Mouse (Mus musculus): ENCODE data around the gene Itga2b.
"Not testable (repeated sequence)": the region's sequence is repeated elsewhere in the genome, so short reads cannot be mapped to it uniquely, and the experiment has no call there.

The Itga2b gene

DNA sequence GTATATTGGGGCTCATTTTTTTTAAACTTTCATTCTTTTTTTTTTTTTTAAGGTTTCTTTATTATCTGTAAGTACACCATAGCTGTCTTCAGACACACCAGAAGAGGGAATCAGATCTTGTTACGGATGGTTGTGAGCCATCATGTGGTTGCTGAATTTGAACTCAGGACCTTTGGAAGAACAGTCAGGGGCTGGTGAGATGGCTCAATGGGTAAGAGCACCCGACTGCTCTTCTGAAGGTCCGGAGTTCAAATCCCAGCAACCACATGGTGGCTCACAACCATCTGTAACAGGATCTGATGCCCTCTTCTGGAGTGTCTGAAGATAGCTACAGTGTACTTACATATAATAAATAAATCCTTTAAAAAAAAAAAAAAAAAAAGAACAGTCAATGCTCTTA, 59.6 kb downstream of the Itga2b start:
- DNase-seq = not testable (repeated sequence)

GRCm38 (mm10) chr11:102409795-102410330, 60.1 kb downstream of the Itga2b start:
- no peak for DNase-seq

GRCm38 (mm10) chr11:102408888-102409794, 60.8 kb downstream of the Itga2b start:
- DNase-seq = no peak

GRCm38 (mm10) chr11:102408344-102408876, 61.5 kb downstream of the Itga2b start:
- DNase-seq = peak; percentile 93

GRCm38 (mm10) chr11:102407834-102408215, 62.1 kb downstream of the Itga2b start, which contains the start of gene Slc25a39:
TSS of gene Slc25a39 (minus strand) at chr11:102407946.
- DNase-seq = no peak

DNA sequence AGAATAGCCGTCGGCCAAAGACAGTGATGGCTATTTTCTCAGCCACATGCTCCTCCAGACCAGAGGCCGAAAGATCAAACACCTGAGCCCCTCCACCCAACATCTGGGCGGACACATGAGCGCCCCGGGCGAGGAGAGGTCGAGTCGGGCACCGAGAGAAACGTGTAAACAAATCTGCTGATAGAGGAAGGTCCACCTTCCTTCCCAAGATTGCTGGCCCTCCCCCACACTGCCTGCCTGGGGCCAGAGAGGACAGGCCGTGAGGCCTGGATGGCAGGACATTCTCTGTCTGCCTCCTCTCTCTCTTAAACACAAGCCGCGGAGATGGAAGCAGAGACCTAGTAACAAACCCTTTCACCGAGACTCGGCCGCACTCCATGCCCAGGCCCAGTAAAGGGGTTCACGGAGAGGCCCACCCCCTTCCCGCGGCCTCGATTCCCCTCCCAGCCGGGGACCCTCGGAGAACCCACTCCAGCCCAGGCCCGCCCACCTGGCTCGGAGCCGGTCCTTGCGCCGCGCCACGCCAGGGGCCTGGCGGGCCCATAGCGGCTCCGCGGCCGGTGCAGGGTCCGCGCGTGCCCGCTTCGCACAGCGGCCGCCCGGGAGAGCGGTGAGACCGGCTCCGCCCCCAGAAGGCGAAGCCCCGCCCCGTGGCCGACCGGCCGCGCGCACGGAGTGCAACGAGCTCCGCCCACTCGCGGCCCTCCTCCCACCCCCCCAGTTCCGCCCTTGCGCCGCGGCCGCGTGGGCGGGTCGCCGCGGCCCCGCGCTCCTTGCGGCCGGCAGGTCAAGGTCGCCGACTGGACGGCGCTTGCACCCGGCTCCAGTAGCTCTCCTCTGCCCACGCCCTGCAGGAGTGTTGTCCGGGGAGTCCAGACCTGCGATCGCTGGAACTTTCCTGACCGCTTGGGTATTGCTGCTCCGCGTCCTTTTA, 62.8 kb downstream of the Itga2b start:
- peak; percentile 93 for DNase-seq

GRCm38 (mm10) chr11:102406401-102406800, 63.5 kb downstream of the Itga2b start:
- DNase-seq = no peak

DNA sequence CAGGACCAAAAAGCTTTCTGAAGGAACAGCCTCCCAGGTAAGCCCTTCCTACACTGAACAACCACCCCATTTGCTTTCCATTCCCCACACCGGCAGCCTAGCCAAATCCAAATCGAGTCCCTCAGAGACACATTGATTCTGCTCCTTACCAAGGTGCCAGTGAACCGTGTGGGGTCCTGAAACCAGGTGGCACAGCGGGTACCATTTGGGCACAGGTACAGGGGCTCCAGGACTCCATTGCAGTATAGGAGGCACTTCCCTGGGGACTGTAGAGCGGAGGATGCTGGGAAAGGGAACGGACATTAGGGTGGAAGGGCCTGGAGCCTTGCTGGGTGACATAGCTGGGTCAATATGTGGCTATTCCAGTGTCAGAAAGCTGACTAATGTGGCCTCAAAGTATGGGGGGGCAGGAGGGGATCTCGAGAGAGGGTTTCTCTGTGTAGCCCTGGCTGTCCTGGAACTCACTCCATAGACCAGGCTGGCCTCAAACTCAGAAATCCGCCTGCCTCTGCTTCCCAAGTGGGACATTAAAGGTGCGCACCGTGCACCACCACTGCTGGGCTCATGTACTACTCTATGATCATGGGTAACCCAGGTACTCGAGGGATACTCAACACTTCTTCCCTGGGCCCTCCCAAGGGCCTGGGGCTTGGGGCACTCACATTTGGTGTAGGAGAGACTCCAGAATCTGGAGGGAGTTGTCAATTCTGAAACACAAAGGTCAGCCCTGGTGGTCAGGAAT, 64.2 kb downstream of the Itga2b start:
- DNase-seq = no peak

- DNase-seq = no peak
These were observed 65.5 kb downstream of the Itga2b start for GRCm38 (mm10) chr11:102404161-102405010.

DNA sequence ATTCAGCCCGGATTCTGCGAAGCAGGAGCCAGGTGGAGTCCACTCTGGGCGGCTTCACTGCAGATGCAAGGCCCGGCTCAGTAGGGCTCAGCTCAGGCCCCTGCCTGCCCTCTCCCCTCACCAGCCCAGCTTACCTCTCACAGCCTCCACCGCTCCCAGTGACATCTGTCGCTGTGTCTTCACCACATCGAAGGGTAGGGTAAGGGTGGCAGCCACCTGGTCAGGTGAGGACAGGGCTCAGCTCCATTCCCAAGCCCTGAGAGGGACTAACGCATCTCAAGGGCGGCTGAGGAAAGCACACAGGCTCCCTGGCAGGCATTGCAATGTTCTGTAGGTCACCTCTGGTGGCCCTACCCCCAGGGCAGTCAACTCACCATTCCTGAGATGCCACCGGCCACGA, 66.3 kb downstream of the Itga2b start:
- DNase-seq = no peak

Data from thymus, postnatal 25 days (tissue).